Mouse (Mus musculus): ENCODE measurements around the gene Gemin7.

Gene Gemin7

DNA sequence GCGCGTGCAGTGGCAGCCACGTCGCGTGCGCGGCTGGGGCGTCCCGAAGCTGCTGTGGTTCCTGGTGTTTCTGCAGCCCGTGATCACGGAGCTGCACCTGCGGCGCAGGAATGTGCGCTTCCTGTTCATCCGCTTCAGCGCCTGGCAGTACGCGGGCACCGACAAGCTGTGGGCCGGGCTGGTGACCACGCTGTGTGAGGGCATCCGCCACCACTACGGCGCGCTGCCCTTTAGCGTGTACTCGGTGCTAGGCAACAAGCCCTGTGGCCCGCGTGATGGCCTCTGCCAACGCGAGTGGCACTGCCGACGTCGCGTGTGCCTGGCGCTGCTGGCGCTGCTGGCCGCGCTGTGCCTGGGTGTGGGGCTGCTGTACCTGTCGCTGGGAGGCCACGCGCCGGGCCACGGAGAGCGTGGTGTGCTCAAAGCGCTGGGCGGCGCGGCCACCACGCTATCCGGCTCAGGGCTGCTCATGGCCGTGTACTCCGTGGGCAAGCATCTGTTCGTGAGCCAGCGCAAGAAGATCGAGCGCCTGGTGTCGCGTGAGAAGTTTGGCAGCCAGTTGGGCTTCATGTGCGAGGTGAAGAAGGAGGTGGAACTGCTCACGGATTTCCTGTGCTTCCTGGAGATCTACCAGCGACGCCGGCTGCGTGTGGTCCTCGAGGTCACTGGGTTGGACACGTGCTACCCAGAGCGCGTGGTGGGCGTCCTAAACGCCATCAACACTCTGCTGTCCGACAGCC lies 54.2 kb downstream of the Gemin7 start:
- in situ Hi-C loops (cut with MboI; ENCODE audit: low pct_unique_long_range_greater_than_20kb in 1 of 2, low sequenced_read_pairs in 2 of 2, unreplicated experiment in 1 of 2), result no loop called here

DNA sequence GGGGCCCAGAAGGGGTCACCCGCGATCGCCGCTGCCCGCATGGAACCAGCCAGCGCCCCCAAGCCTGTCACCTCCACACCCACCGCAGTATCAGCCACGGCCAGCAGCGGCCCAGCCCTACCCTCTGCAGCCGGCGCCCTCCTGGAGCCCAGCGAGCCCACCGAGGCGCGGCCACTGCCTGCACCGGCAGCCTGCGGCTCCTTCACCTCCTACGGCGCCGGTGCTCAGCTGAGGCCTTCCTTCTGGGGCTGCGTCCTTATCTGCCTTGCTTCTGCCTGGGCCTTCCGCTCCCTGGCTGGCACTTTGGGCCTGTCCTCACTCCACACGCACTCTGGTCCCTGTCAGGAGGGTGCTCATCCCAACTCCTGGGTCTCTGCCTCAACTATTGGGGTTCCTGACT lies 57.4 kb downstream of the Gemin7 start:
- in situ Hi-C loops (cut with MboI; ENCODE audit: low pct_unique_long_range_greater_than_20kb in 1 of 2, low sequenced_read_pairs in 2 of 2, unreplicated experiment in 1 of 2), result no loop called here

DNA sequence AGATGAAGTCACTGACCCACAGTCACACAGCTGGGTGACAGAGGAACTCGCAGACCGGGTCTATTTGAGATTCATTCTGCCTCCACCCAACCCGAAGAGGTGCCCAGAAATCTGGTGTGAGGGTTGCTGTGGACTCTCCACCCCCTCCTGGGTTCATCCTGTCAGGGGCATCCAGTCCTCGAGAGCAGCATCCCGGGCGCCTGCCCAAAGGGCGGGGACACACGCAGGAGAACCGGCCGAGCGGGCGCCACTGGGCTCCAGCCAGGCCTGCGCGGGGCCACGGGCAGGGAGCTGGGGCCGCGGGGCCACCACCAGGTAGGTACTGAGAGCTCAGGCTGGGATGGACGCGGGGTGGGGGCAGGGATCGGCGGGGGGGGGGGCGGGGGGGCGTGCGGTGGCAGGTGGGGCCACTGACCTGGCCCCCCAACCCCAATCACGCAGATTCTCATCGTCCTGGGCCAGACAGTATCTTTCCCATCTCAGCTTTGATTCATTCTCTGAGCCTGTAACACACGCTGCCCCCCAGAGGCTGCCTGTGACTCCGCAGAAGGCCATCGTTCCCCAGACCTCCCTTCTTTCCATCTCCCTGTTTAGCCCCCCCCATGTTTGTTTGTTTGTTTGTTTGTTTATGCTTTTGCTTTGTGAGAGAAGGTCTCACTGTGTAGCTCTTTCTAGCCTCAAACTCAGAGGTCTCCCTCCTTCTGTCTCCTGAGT lies 59.6 kb downstream of the Gemin7 start, which contains the start of gene Nkpd1:
Gene Nkpd1 (plus strand): TSS at position 187 of the 714 bp plus-strand sequence.
- in situ Hi-C loops (cut with MboI; ENCODE audit: low pct_unique_long_range_greater_than_20kb in 1 of 2, low sequenced_read_pairs in 2 of 2, unreplicated experiment in 1 of 2), result no loop called here
